Mouse (Mus musculus): ENCODE data around the gene Olfr309.
A peak's percentile ranks its signal among the peaks of the same experiment; 100 is the strongest.
"Not testable (repeated sequence)": the region's sequence is repeated elsewhere in the genome, so short reads cannot be mapped to it uniquely, and the experiment has no call there.

Olfr309 gene

DNA sequence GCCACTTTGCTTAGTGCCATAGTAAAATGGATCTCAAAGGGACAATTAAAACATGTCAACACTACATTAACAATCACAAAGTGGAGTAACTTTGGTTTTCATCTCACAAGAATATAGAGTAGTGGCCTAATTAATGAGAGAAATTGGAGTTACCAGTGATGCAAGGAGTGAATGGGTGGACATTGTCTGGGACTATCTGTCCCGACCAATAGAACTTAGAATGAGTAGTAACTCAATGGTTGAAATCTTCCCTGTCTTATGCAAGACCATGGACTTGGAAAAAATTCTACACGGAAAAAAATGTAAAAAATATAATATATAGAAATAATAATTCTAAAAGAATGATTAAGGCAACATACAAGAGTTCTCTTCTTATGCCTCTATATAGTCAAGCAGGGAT lies at the start of gene Olfr309:
Olfr309 (minus strand) TSS at position 101 of the 400 bp plus-strand sequence.
- no peak for DNase-seq (ENCODE audit: low read depth, low spot score)

GRCm38 (mm10) chr7:86346296-86346695 lies 32.8 kb upstream of the Olfr309 start:
- not testable (repeated sequence) for DNase-seq (ENCODE audit: low read depth, low spot score)

GRCm38 (mm10) chr7:86344253-86344652 lies 30.7 kb upstream of the Olfr309 start:
- no peak for DNase-seq (ENCODE audit: low read depth, low spot score)

DNA sequence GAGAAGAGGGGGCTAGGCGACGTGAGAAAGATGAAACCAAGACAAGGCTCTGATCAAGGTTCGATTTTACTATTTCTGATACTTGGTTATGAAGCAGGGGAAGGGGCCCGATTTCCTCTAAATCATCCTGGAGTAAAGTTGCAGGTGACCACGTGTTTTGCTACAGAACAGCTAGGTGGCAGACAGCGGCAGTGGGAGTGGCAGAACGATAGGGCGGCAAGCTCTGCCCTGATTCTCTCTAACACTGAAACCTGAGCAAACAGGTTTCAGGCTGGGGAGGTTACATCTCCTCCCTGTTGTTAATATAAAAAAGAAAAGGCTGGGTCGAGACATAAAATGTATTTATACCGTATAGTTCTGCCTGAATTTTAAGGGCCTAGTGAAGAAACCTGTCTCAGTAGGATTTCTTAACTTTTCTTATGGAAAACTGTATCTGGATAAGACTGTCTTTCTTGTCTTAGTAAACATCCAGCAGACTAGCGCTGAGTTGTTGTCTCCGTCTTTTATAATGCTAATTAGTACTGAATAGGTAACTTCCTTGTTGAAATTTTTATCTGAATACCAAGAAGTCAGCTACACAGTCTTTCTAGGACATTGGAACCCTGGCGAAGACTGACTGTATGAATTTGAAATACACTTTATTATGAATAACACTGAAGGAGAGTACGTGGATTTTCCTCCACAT lies 29.5 kb upstream of the Olfr309 start:
- DNase-seq (ENCODE audit: low read depth, low spot score) = no peak

- DNase-seq (ENCODE audit: low read depth, low spot score) = no peak
Observed at GRCm38 (mm10) chr7:86337486-86337885, 24.0 kb upstream of the Olfr309 start, which contains the start of gene Olfr307. Olfr307 (minus strand) TSS chr7:86337586.

GRCm38 (mm10) chr7:86325530-86325929 lies 12.0 kb upstream of the Olfr309 start, which contains the start of gene Olfr308:
Olfr308 (minus strand) TSS chr7:86325630.
- DNase-seq (ENCODE audit: low read depth, low spot score) = no peak

DNA sequence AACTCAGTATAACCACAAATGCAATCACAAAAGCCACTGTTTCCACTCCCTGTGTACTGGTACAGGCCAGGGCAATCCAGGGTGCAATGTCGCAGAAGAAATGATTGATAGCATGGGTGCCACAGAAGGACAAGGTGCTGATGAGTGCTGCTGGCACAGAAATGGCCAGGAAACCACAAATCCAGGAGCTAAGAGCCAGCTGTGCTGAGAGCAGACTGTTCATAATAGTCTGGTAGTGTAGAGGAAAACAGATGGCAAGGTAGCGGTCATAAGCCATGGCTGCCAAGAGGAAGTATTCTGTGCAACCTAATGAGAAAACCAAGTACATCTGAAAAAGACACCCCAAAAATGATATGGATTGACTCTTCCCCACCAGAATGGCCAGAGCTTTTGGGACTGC lies 7.8 kb upstream of the Olfr309 start:
- peak; percentile 1 for DNase-seq (ENCODE audit: low read depth, low spot score)

DNA sequence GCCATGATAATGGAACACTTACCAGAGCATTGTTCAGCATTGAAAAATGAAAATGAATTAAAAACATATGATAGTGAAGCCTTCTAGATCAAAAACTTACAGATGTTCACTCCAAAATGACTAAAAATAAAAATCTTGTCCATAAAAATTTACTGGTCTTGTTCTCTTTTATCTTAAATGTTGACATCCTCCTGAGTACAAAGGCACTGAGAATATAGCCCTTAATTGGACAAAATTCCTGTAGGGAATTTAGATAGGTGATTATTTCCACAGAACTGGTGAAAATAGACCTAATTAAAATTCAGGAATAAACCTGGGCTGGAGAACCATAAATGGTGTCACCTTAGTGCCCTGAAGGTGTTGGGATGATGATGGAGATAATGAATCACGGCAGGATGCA lies 36.4 kb downstream of the Olfr309 start, which contains the start of gene Olfr310:
Olfr310 (minus strand) TSS at position 101 of the 400 bp plus-strand sequence.
- no peak for DNase-seq (ENCODE audit: low read depth, low spot score)

Data from brain, adult 2 months (tissue).